Mouse (Mus musculus): ENCODE measurements around the gene Btg4. TPM values are rescaled to one million over a fixed set of nuclear protein-coding genes. Genes with fewer than 3 reads are reported as not detected.

Btg4 gene
- polyA plus RNA-seq, 1 experiment, result 10.2 TPM

DNA sequence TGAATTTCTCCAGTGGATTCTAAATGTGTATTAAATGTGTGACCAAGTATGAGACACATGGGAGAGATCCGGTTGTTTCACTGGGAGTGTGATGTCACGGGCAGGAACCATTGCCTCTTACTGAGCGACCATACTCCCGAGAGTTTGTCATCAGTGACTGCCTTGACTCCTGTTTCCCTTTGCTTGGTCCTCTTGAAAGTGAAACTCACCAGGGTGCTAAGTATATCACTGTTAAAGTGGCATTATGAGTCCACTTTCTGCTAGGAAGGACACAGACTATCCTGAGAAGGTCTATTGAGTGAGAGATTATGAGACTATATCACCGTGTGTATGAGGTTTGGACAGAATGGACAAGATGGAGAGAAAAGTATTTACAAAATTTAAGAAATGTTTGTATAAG, 20.9 kb downstream of the Btg4 start:
- Histone ChIP-seq H3K36me3 (ENCODE audit: control insufficient read depth, insufficient read depth, low read length) (no peaks in the 10 kb centered on the region), H3K27ac (ENCODE audit: control insufficient read depth, insufficient read depth, low read depth, low read length) (no peak overlapping the region), H3K27me3 (ENCODE audit: control insufficient read depth, insufficient read depth, low read length) (no peaks in the 10 kb centered on the region), H3K4me1 (ENCODE audit: control insufficient read depth, insufficient read depth, low read length) (peaks cover 6% of the 10 kb centered on the region), H3K4me3 (ENCODE audit: control insufficient read depth, low read depth, low read length) (no peak overlapping the region)
- no peak for TF ChIP-seq CTCF (IDR thresholded peaks at IDR 0.05; ENCODE audit: control insufficient read depth, insufficient read depth, insufficient replicate concordance, low read depth, low read length)
- no peak for TF ChIP-seq POLR2A (IDR thresholded peaks at IDR 0.05; ENCODE audit: control insufficient read depth, low read depth, low read length)

DNA sequence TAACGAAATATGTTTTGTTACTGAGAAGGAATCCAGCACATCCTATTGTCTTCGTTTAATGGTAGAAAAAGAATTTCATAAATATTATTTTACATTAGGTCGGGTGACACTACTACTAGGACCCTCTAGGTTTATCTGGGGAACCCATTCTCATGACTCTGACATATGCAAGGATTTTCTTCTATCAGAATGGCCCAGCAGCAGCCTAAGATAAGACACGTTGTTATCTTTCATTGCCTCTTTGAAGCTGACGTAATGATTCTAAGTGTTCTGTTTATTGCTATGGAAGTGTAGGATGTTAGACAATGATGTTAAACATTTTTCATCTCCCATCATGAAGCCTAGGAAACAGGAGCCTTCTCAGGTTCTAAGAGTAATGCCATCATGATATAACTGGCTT, 33.0 kb downstream of the Btg4 start:
- Histone ChIP-seq H3K27ac (ENCODE audit: control insufficient read depth, insufficient read depth, low read depth, low read length) (no peak overlapping the region), H3K4me3 (ENCODE audit: control insufficient read depth, low read depth, low read length) (no peak overlapping the region), H3K27me3 (ENCODE audit: control insufficient read depth, insufficient read depth, low read length) (no peaks in the 10 kb centered on the region), H3K36me3 (ENCODE audit: control insufficient read depth, insufficient read depth, low read length) (peaks cover 1% of the 10 kb centered on the region), H3K4me1 (ENCODE audit: control insufficient read depth, insufficient read depth, low read length) (no peaks in the 10 kb centered on the region)
- TF ChIP-seq CTCF (IDR thresholded peaks at IDR 0.05; ENCODE audit: control insufficient read depth, insufficient read depth, insufficient replicate concordance, low read depth, low read length) (no peak), POLR2A (IDR thresholded peaks at IDR 0.05; ENCODE audit: control insufficient read depth, low read depth, low read length) (no peak)

DNA sequence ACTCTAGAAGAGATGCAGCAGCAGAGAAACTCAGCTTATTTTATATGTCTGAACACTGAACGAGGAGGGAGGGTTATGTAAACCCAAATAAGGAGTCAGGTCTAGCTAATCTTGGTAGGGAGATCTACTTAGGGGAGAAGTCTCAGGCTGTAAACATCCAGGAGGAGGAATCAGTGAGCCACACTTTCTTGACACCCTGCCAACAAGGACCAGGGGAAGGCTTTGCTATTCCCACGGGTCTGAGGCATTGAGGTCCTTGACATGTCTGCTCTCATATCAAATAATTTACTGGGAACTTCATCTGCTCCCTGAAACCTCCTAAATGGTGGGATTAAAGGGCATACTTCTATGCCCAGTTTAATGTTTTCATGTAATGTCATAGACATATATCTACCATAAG, 35.6 kb downstream of the Btg4 start:
- Histone ChIP-seq H3K4me1 (ENCODE audit: control insufficient read depth, insufficient read depth, low read length) (no peaks in the 10 kb centered on the region), H3K36me3 (ENCODE audit: control insufficient read depth, insufficient read depth, low read length) (peaks cover 1% of the 10 kb centered on the region), H3K27ac (ENCODE audit: control insufficient read depth, insufficient read depth, low read depth, low read length) (no peak overlapping the region), H3K27me3 (ENCODE audit: control insufficient read depth, insufficient read depth, low read length) (no peaks in the 10 kb centered on the region), H3K4me3 (ENCODE audit: control insufficient read depth, low read depth, low read length) (no peak overlapping the region)
- no peak for TF ChIP-seq POLR2A (IDR thresholded peaks at IDR 0.05; ENCODE audit: control insufficient read depth, low read depth, low read length)
- no peak for TF ChIP-seq CTCF (IDR thresholded peaks at IDR 0.05; ENCODE audit: control insufficient read depth, insufficient read depth, insufficient replicate concordance, low read depth, low read length)

DNA sequence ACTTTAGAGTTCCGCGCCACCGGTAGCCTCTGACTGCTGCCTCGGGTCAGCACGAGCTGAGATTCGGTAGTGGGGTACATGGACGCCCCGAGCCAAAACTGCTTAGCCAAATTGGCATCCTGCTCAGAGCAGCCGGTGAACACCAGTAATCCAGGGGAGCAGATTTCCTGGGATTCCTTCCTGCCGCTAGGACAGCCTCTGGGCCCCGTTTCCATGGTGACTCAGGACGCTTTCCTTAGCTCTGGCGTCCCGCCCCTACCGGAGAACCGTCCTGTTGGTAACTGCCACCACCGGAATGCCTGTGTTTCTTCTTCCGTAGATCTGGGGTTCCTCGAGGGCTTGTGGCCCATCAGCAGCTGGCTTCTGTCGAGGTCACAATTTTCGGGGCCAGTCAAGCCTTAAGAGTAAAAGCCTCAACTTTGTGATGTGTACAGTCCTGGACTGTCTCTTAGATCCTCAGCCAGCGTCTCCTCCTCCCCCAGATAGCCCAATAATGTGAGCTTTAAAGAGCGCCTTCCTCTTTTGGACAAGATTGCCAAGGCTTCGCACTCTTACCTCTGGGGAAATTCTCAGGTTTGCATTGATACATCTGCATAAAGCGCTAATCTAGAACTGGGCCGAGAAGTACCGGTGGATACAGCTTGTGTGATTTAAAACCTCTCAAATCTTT, 41.2 kb downstream of the Btg4 start, which contains the start of gene 4833427G06Rik:
Gene 4833427G06Rik (minus strand): TSS at position 323 of the 670 bp plus-strand sequence.
- Histone ChIP-seq H3K27me3 (ENCODE audit: control insufficient read depth, insufficient read depth, low read length) (no peaks in the 10 kb centered on the region), H3K4me3 (ENCODE audit: control insufficient read depth, low read depth, low read length) (peak within 1 kb of the TSS; percentile 93), H3K27ac (ENCODE audit: control insufficient read depth, insufficient read depth, low read depth, low read length) (peak within 1 kb of the TSS; percentile 99), H3K4me1 (ENCODE audit: control insufficient read depth, insufficient read depth, low read length) (peaks cover 4% of the 10 kb centered on the region; the same call in 1 of the 2 replicates), H3K36me3 (ENCODE audit: control insufficient read depth, insufficient read depth, low read length) (peaks cover 4% of the 10 kb centered on the region)
- TF ChIP-seq CTCF (IDR thresholded peaks at IDR 0.05; ENCODE audit: control insufficient read depth, insufficient read depth, insufficient replicate concordance, low read depth, low read length) (peak; percentile 22; the same call in 1 of the 2 replicates), POLR2A (IDR thresholded peaks at IDR 0.05; ENCODE audit: control insufficient read depth, low read depth, low read length) (peak; percentile 93)

DNA sequence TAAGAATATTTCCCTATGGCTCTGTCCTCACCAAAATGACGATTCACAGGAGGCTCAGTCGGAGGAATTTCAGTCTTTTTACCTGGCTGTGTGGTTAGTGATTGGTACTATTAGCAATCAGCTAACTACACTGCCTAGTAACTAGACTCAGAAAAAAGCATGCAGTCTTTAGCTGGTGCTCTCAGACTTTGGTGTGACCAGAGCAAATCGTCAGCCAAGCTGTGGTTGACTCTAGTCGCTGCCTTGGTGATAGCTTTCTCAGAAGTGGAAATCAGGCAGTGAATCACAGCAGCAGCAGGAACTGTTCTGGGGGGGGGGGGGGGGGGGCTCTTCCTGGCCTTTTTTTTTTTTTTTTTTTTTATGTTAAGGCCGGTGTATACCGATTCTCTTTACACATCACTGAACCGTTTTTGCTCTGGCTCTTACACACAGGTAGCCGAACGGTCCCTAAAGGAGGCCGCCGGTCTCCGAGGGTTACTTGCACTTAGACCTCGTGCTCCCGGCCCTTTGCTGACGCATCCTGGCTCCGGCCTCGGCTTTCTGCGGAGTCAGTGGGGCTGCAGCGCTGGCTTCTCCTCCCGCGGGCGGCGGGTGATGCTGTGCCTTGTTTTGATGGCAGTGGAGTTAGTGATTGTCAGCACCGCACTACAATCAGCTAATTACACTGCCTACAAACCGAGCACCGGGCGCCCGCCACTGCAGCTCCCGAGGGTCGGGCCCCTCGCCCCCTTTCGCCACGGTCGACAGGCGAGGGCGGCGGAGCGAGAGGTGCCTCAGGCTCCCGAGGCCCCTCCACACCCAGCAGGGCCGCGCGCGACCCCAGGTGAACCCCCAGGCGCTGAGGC, 42.5 kb downstream of the Btg4 start:
- H3K4me3 ChIP-seq (ENCODE audit: control insufficient read depth, low read depth, low read length), result peak overlapping the region; percentile 92
- H3K27ac ChIP-seq (ENCODE audit: control insufficient read depth, insufficient read depth, low read depth, low read length), result peak overlapping the region; percentile 99
- peaks cover 2% of the 10 kb centered on the region; the same call in 1 of the 2 replicates for H3K36me3 ChIP-seq (ENCODE audit: control insufficient read depth, insufficient read depth, low read length)
- TF ChIP-seq POLR2A (IDR thresholded peaks at IDR 0.05; ENCODE audit: control insufficient read depth, low read depth, low read length) (peak; percentile 37; the same call in 1 of the 2 replicates), CTCF (IDR thresholded peaks at IDR 0.05; ENCODE audit: control insufficient read depth, insufficient read depth, insufficient replicate concordance, low read depth, low read length) (no peak)
- H3K4me1 ChIP-seq (ENCODE audit: control insufficient read depth, insufficient read depth, low read length), result peaks cover 4% of the 10 kb centered on the region; the same call in 1 of the 2 replicates
- H3K27me3 ChIP-seq (ENCODE audit: control insufficient read depth, insufficient read depth, low read length), result no peaks in the 10 kb centered on the region

DNA sequence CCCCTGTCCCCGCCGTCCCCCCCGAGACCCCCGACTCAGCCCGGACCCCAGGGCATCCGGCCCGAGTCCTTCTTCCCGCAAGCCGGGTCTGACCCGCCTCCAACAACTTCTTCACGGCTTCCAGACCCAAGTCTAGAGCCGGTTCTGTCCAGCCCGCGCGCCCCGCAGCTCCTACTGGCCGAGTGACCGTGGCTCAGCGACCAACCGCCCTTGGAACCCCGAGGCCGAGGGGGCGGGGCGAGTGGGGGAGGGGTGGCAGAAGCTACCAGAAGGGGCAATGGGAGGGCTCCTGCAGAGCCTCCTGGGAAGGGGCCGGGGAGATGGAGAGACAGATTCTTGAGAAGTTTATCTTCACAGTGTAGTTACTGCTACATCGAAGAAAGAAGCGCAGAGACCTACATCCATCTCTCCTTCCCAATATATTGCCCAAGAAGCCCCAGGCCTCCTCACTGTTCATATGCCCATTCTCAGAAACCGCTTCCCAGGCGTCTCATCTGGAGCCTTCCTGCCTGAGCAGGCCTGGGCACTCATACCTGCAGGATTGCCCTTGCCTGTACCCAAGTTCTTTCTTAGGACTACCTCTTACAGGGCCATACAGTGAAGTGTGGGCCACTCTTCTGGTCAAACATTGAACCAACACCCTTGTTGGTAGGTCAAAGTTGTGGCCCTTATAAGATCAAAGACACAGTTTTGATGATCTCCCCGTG, 43.3 kb downstream of the Btg4 start:
- Histone ChIP-seq H3K27ac (ENCODE audit: control insufficient read depth, insufficient read depth, low read depth, low read length) (peak overlapping the region; percentile 99), H3K4me3 (ENCODE audit: control insufficient read depth, low read depth, low read length) (peak overlapping the region; percentile 92), H3K36me3 (ENCODE audit: control insufficient read depth, insufficient read depth, low read length) (peaks cover 2% of the 10 kb centered on the region; the same call in 1 of the 2 replicates), H3K4me1 (ENCODE audit: control insufficient read depth, insufficient read depth, low read length) (peaks cover 4% of the 10 kb centered on the region; the same call in 1 of the 2 replicates), H3K27me3 (ENCODE audit: control insufficient read depth, insufficient read depth, low read length) (no peaks in the 10 kb centered on the region)
- TF ChIP-seq POLR2A (IDR thresholded peaks at IDR 0.05; ENCODE audit: control insufficient read depth, low read depth, low read length), result peak; percentile 82; the same call in 1 of the 2 replicates
- no peak for TF ChIP-seq CTCF (IDR thresholded peaks at IDR 0.05; ENCODE audit: control insufficient read depth, insufficient read depth, insufficient replicate concordance, low read depth, low read length)

All from testis, adult 2 months (tissue).